Mouse (Mus musculus): ENCODE measurements around the gene Rab19.

DNA sequence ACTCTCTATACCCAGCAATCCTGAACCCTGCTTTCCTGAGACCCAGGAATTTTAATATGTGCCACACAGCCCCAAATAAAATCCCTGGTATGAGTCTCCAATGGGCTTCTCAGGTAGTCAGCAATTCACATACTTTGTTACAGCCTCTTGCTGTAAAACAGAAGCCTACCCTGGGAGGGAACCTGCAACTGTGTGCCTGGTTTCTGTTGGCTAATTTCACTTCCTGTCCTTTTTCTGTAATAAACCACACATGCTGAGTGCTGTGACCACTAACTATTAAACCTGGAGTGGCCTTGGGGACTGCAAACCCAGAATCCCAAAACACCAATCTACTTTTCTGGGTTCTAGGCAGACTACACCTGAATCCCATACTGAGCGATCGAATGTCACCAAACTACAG lies 18.3 kb upstream of the Rab19 start:
- no peak for TF ChIP-seq POLR2A (IDR thresholded peaks at IDR 0.05; ENCODE audit: insufficient read depth, low read length)
- TF ChIP-seq EP300 (IDR thresholded peaks at IDR 0.05; ENCODE audit: insufficient read depth, low read depth, low read length): no peak

All from ES-Bruce4 (cell line).